Mouse (Mus musculus) hindbrain, embryonic 16.5 days (tissue): ENCODE data around the gene Ang2. TPM values are rescaled to one million over a fixed set of nuclear protein-coding genes. Genes with fewer than 3 reads are reported as not detected.
"Not testable (repeated sequence)": the region's sequence is repeated elsewhere in the genome, so short reads cannot be mapped to it uniquely, and the experiment has no call there.

Source experiments
- ATAC-seq: fragments of 200-750 bp; cut with Nextera tagmentation; 2 replicates; pipeline ENCODE4 v1.8.0; 2017; ENCODE audit warnings: moderate TSS enrichment, moderate library complexity
- H3K27ac ChIP-seq: fragments of 300-500 bp; sonication (generic); 2 replicates; pipeline ENCODE4 v1.5.1; 2014; ENCODE audit warnings: low read depth, mild to moderate bottlenecking, control low read depth, low read length, moderate library complexity
- H3K27me3 ChIP-seq: fragments of 300-500 bp; sonication (generic); replicated peaks from 2 replicates; pipeline ENCODE4 v1.6.1; 2014; ENCODE audit warnings: low read length; ENCODE audit not compliant: control insufficient read depth, insufficient read depth
- H3K36me3 ChIP-seq: fragments of 300-500 bp; sonication (generic); 2 replicates; pipeline ENCODE4 v1.6.1; 2014; ENCODE audit warnings: mild to moderate bottlenecking, low read length, moderate library complexity, mixed read lengths; ENCODE audit not compliant: control insufficient read depth, insufficient read depth
- H3K4me1 ChIP-seq: fragments of 300-500 bp; sonication (generic); 2 replicates; pipeline ENCODE4 v1.6.1; 2014; ENCODE audit warnings: low read depth, low read length; ENCODE audit not compliant: control insufficient read depth, insufficient read depth
- H3K4me2 ChIP-seq: fragments of 300-500 bp; sonication (generic); 2 replicates; pipeline ENCODE4 v1.6.1; 2014; ENCODE audit warnings: mild to moderate bottlenecking, low read length, control low read depth, moderate library complexity
- H3K4me3 ChIP-seq: fragments of 300-500 bp; sonication (generic); 2 replicates; pipeline ENCODE4 v1.5.1; 2014; ENCODE audit warnings: mild to moderate bottlenecking, low read length, control low read depth, moderate library complexity
- H3K9ac ChIP-seq: fragments of 300-500 bp; sonication (generic); 2 replicates; pipeline ENCODE4 v1.6.1; 2014; ENCODE audit warnings: low read depth, mild to moderate bottlenecking, control low read depth, low read length, moderate library complexity
- H3K9me3 ChIP-seq: fragments of 300-500 bp; sonication (generic); 2 replicates; pipeline ENCODE4 v1.6.1; 2014; ENCODE audit warnings: mild to moderate bottlenecking, low read length, moderate library complexity; ENCODE audit not compliant: control insufficient read depth
- WGBS: fragments of 180-500 bp; shearing (Covaris S2); extraction: QIAGEN DNeasy Blood & Tissue Kit; methylation state at CpG from one replicate; pipeline ENCODE4 v1.1.7; 2014; 5-methylcytosine and 5-hydroxymethylcytosine counted together
- polyA plus RNA-seq: library from polyadenylated mRNA; unstranded; fragments of >200 nt; fragmentation: Nextera tagmentation; extraction: Ambion mirVana; gene quantifications from 2 replicates; pipeline ENCODE4 v1.2.1, GENCODE M21; 2015

Ang2 gene
- polyA plus RNA-seq, 1 experiment from 2014 or later, result not detected

- Histone ChIP-seq H3K9ac (no peak overlapping the region), H3K27me3 (no peaks in the 10 kb centered on the region), H3K9me3 (no peaks in the 10 kb centered on the region), H3K4me2 (no peak overlapping the region), H3K4me3 (no peak overlapping the region), H3K4me1 (no peaks in the 10 kb centered on the region), H3K36me3 (no peaks in the 10 kb centered on the region), H3K27ac (no peak overlapping the region)
- no peak for ATAC-seq
- WGBS, result 96% methylated on average over 4 of the region's 4 CpGs
These were observed 3.3 kb downstream of the Ang2 start for GRCm38 (mm10) chr14:51195681-51196080.

- H3K27ac ChIP-seq, H3K9ac ChIP-seq, H3K27me3 ChIP-seq, ATAC-seq, H3K9me3 ChIP-seq, H3K4me1 ChIP-seq, H3K4me3 ChIP-seq, H3K4me2 ChIP-seq, H3K36me3 ChIP-seq: not testable (repeated sequence)
- 85% methylated on average over 2 of the region's 2 CpGs for WGBS
These were observed 17.9 kb downstream of the Ang2 start for GRCm38 (mm10) chr14:51181051-51181450.

- Histone ChIP-seq H3K9ac (no peak overlapping the region), H3K4me1 (no peaks in the 10 kb centered on the region), H3K36me3 (no peaks in the 10 kb centered on the region), H3K27me3 (no peaks in the 10 kb centered on the region), H3K9me3 (no peaks in the 10 kb centered on the region), H3K4me2 (no peak overlapping the region), H3K27ac (no peak overlapping the region), H3K4me3 (no peak overlapping the region)
- WGBS, result 86% methylated on average over 4 of the region's 4 CpGs
- ATAC-seq, result no peak
These were observed 25.1 kb downstream of the Ang2 start for GRCm38 (mm10) chr14:51173843-51174242.

- H3K27ac ChIP-seq, H3K4me1 ChIP-seq, H3K27me3 ChIP-seq, H3K9me3 ChIP-seq, H3K4me2 ChIP-seq, H3K9ac ChIP-seq, H3K36me3 ChIP-seq, H3K4me3 ChIP-seq: not testable (repeated sequence)
- ATAC-seq, result peak; percentile 42; the same call in 1 of the 2 replicates
- WGBS, result 40% methylated on average over 4 of the region's 4 CpGs
These were observed 26.0 kb downstream of the Ang2 start for GRCm38 (mm10) chr14:51172947-51173346.

- not testable (repeated sequence) for H3K36me3 ChIP-seq, H3K9me3 ChIP-seq, H3K4me2 ChIP-seq, H3K4me1 ChIP-seq, H3K4me3 ChIP-seq, H3K27ac ChIP-seq, H3K27me3 ChIP-seq, H3K9ac ChIP-seq
- 37% methylated on average over 9 of the region's 9 CpGs for WGBS
- ATAC-seq, result peak; percentile 50
These were observed 26.7 kb downstream of the Ang2 start for GRCm38 (mm10) chr14:51172095-51172865.

- no peaks in the 10 kb centered on the region for H3K9me3 ChIP-seq
- H3K36me3 ChIP-seq, result no peaks in the 10 kb centered on the region
- H3K27me3 ChIP-seq, result no peaks in the 10 kb centered on the region
- no peaks in the 10 kb centered on the region for H3K4me1 ChIP-seq
- no peak overlapping the region for H3K9ac ChIP-seq
- H3K4me2 ChIP-seq, result no peak overlapping the region
- H3K4me3 ChIP-seq, result no peak overlapping the region
- no peak overlapping the region for H3K27ac ChIP-seq
- ATAC-seq, result no peak
These were observed 32.9 kb downstream of the Ang2 start for GRCm38 (mm10) chr14:51166068-51166467.

- no peak overlapping the region for H3K4me3 ChIP-seq
- 100% methylated on average over 1 of the region's 1 CpGs for WGBS
- no peak overlapping the region for H3K9ac ChIP-seq
- ATAC-seq, result no peak
- H3K4me1 ChIP-seq, result no peaks in the 10 kb centered on the region
- H3K4me2 ChIP-seq, result no peak overlapping the region
- H3K9me3 ChIP-seq, result no peaks in the 10 kb centered on the region
- H3K36me3 ChIP-seq, result no peaks in the 10 kb centered on the region
- H3K27ac ChIP-seq, result no peak overlapping the region
- H3K27me3 ChIP-seq, result no peaks in the 10 kb centered on the region
These were observed 33.5 kb downstream of the Ang2 start for GRCm38 (mm10) chr14:51165435-51165834.

- not testable (repeated sequence) for H3K9me3 ChIP-seq, H3K4me3 ChIP-seq, ATAC-seq, H3K36me3 ChIP-seq, H3K4me2 ChIP-seq, H3K9ac ChIP-seq, H3K27me3 ChIP-seq, H3K27ac ChIP-seq, H3K4me1 ChIP-seq
- WGBS, result 87% methylated on average over 6 of the region's 6 CpGs
These were observed 35.6 kb downstream of the Ang2 start for GRCm38 (mm10) chr14:51163323-51163722.

GRCm38 (mm10) chr14:51161976-51162375, 37.0 kb downstream of the Ang2 start, which contains the start of gene Rnase2b:
TSS of gene Rnase2b (plus strand) at chr14:51162260.
- H3K4me2 ChIP-seq, H3K9me3 ChIP-seq, H3K4me1 ChIP-seq, H3K36me3 ChIP-seq, H3K27ac ChIP-seq, H3K4me3 ChIP-seq, H3K9ac ChIP-seq, ATAC-seq, H3K27me3 ChIP-seq: not testable (repeated sequence)
- WGBS, result 92% methylated on average over 3 of the region's 3 CpGs
